Mouse (Mus musculus) monocyte, adult 5-6 weeks (primary cell): ENCODE measurements around the gene Itih4. TPM values are rescaled to one million over a fixed set of nuclear protein-coding genes. Genes with fewer than 3 reads are reported as not detected.

Experiments used
- ATAC-seq: fragments of 153-309, 156-312 bp; replicated peaks from 2 replicates; pipeline ENCODE4 v1.8.0; 2017; ENCODE audit warnings: mild to moderate bottlenecking; ENCODE audit not compliant: low TSS enrichment, insufficient number of reproducible peaks, severe bottlenecking, poor library complexity, low FRiP score
- total RNA-seq: library from RNA; stranded (forward); fragments of 200-1000, 200-491, 200-594 nt; gene quantifications from 3 replicates; pipeline ENCODE4 v1.2.3, GENCODE M21; 2017

Itih4 gene
- total RNA-seq, 1 experiment from 2014 or later = not detected

DNA sequence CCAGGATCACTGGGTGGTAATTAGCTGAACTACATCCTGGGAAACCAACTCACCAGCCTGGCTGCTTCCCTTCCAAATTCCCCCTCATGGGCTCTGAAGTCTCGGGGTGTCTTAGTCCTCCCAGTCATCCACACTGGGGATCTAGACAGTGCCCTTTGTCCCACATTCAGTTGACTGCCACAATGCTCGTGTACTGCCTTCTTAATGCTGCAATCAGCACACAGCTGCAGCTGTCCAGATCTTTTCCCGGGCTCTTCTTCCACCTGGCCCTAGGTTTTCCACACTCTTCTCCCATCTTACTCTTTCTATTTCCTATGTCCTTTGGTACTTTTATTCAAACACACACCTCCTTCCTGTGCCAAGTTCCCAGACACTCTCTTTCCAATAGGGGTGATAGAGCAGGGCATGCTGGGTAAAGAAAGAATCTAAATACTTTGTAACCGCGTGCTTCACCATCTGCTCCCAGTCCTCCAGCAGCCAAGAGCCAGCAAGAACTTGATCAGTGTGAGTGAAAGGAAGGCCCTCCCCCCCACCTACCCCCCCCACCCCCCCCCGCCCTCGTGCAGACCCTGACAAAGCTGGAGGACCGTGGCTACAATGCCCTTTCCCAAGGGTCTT lies 35.9 kb downstream of the Itih4 start:
- ATAC-seq = no peak

- no peak for ATAC-seq
Measured at GRCm38 (mm10) chr14:30923375-30924105, 37.3 kb downstream of the Itih4 start, which contains the start of gene Itih3. Gene Itih3, minus strand, starts transcription at chr14:30923760.

GRCm38 (mm10) chr14:30925492-30925891 lies 39.2 kb downstream of the Itih4 start:
- no peak for ATAC-seq

DNA sequence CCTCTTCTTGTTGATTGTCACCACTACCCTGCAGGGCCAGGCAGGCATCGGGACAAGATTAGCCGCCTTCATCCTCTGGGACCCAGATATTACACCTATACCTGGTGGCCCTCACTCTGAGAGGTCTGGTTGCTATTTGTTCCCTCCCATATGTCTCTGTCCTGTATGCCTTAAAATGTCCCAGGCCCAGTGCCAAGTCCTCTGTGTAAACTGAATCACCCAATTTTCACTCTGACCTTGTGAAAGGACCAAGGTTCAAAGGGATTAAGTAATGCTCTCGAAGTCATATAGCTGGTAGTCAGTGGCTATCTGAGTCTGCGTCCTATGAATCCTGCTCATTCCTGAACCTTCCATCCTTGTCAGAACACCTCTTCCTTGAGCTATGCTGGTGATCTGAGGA lies 44.1 kb downstream of the Itih4 start:
- no peak for ATAC-seq

DNA sequence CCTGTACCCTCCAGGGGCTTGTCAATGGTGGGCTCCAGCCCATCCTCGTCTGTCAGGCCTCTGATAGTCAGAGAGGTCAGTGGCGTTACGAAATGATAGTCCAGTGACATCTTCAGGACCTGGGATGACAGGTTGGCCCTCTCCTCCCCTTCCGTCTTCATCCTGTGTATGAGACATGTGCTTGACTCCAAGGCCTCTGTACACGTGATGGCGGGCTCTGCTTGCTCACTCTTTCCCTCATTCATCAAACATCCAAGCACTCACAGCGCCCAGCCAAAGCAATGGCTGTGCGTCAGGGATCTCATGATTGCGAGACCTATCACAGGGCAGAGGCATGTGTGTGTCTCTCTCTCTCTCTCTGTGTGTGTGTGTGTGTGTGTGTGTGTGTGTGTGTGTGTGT lies 47.1 kb downstream of the Itih4 start:
- ATAC-seq = no peak

- ATAC-seq = no peak
Measured at GRCm38 (mm10) chr14:30942254-30942653, 56.0 kb downstream of the Itih4 start.

- ATAC-seq = no peak
Measured at GRCm38 (mm10) chr14:30943038-30943437, 56.8 kb downstream of the Itih4 start, which contains the start of gene Itih1. Gene Itih1, minus strand, starts transcription at chr14:30943289.

DNA sequence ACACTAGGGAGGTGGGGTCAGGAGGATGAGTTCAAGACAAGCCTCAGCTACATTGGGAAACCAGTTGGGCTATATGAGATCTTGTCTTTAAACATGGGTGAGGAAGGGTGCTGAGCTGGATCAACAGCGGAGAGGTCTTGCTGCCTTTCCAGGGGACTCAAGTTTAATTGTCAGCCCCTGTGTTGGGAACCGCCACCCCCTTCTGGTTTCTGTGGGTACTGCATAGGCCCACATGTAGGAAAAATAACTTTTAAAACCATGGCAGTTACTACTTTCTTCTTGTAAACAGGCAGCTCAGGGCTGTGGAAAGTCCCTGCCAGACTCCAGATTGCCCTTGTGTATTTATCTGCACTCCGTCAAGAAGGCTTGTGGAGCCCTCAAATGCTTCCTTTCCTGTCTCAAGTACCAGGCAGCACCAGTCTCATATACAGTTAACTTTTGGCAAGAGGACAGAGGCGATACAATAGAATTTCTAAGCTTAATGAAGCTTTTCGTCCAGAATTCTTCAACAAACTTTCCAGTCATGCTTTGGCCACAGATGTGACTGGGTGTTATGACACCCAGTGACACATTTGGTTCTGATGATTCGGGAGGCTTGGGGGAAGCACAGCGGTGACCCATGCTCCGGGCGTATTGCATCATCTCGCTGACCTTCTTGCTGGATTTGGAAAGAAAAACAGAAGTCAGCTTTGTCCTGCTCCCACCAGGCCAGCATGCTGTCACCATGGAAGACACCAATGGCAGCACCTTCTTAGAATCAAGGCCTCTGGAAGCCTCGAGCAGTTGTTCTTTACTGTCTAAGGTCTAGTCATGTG lies 57.8 kb downstream of the Itih4 start:
- ATAC-seq = peak; percentile 64

DNA sequence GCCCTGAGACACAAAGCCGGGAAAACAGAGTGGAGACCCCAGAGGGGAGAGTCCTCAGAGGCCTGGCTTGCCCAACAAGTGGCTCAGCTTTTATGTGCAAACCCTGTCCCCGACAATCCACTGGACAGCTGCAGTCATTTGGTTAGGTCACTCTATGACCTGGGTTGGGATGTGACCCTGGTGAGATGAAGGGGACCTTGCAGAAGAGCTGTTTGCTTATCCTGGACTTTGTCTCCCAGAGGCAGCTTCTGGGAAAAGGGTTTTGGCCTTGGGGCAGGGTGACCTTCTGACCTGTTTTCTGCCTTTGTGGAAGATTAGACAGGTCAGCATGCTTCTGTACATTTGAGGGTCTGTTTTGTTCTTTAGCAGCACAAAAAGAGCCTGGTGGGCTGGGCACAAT lies 58.5 kb downstream of the Itih4 start:
- ATAC-seq = no peak

DNA sequence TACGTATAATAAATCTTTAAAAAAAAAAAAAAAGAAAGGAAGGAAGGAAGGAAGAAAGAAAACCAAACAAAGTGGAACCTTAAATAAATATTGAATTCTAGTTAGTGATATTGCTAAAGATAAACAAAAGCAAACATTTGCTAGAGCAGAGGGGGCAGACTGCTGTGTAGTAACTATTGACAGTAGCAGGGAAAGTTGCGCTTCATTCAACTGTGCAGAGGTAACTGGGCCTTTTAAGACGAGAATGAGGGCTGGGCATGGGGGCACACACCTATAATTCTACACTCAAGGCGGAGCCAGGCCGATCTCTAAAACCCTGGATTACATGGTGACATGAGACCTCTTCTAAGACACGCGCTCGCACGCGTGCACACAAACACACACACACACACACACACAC lies 63.7 kb downstream of the Itih4 start:
- no peak for ATAC-seq

DNA sequence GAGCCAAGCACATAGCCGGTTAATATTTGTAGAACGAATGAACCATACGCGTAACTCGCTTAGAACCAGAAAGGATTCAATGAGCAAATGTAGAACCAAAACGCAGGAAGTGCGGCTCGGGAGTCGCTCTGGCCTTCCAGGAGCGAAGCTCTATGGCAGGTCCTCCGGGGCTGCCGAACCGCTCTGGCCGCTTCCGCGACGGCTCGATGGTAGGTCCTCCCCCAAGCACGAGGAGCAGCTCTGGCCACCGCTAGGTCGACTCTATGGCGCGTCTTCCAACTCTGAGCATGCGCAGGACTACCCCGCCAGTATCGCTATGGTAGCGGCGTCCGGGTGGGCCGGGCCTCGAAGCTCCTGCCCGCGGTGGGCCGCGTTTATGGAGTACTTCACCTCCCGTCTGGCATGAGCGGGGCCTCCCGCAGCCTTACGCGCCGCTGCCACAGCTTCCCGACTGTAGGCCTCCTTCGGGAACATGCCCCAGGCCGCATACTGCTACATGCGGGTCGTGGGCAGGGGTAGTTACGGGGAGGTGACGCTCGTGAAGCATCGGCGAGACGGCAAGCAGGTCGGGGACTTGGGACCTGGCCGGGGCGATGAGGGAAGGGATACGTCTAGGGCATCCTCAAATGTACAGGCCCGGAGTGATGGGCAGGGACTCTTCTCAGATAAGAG lies 65.0 kb downstream of the Itih4 start, which contains the start of gene Nek4:
Nek4 (plus strand) TSS at position 224 of the 672 bp plus-strand sequence.
- ATAC-seq = peak; percentile 99

Other genes with a start within 250 kb of the Itih4 start
- 14.2 to 22.2 TPM (median 16.0 TPM) in 3 replicates for gene Rft1, start 232.1 kb upstream of the Itih4 start, total RNA-seq
- gene Sfmbt1, start 171.6 kb upstream of the Itih4 start, total RNA-seq = 2.5 to 6.9 TPM (median 6.1 TPM) in 3 replicates
- gene Tmem110, start 60.9 kb upstream of the Itih4 start, total RNA-seq = 6.1 to 14.1 TPM (median 11.7 TPM) in 3 replicates
- 0.49 to 1.3 TPM in 2 of 3 replicates, not detected in the other for gene Mustn1, start 7.3 kb upstream of the Itih4 start, total RNA-seq
- gene Itih3, start 37.3 kb downstream of the Itih4 start, total RNA-seq = not detected in 3 replicates
- gene Itih1, start 56.8 kb downstream of the Itih4 start, total RNA-seq = not detected in 3 replicates
- gene Nek4, start 64.9 kb downstream of the Itih4 start, total RNA-seq = 5.3 to 6.9 TPM (median 5.3 TPM) in 3 replicates
- 17.0 to 29.2 TPM (median 20.6 TPM) in 3 replicates for gene Glt8d1, start 114.9 kb downstream of the Itih4 start, total RNA-seq
- 73.5 to 105 TPM (median 73.5 TPM) in 3 replicates for gene Spcs1, start 115.2 kb downstream of the Itih4 start, total RNA-seq
- 41.7 to 67.0 TPM (median 49.4 TPM) in 3 replicates for gene Pbrm1, start 132.7 kb downstream of the Itih4 start, total RNA-seq
- gene Gnl3, start 132.7 kb downstream of the Itih4 start, total RNA-seq = 99.4 to 162 TPM (median 133 TPM) in 3 replicates
- 28.8 to 62.7 TPM (median 40.4 TPM) in 3 replicates for gene Smim4, start 242.5 kb downstream of the Itih4 start, total RNA-seq
- 1.7 to 2.7 TPM in 2 of 3 replicates, not detected in the other for gene Nt5dc2, start 244.6 kb downstream of the Itih4 start, total RNA-seq